Mouse (Mus musculus) thymus, adult 2 months (tissue): ENCODE data around the gene Prkra.

Source experiments
- CTCF ChIP-seq: fragments of 200-500 bp; IDR thresholded peaks from 2 replicates; pipeline ENCODE4 v1.5.1; 2012; ENCODE audit warnings: mild to moderate bottlenecking, control low read depth, low read length, moderate library complexity, borderline replicate concordance; ENCODE audit not compliant: control insufficient read depth, poor library complexity, insufficient read depth; ENCODE audit errors: extremely low read depth
- POLR2A ChIP-seq: fragments of 200-500 bp; IDR thresholded peaks from 2 replicates; pipeline ENCODE4 v1.6.1; 2012; ENCODE audit warnings: mild to moderate bottlenecking, low read length, control low read depth, moderate library complexity; ENCODE audit not compliant: control insufficient read depth, poor library complexity, insufficient read depth; ENCODE audit errors: extremely low read depth

DNA sequence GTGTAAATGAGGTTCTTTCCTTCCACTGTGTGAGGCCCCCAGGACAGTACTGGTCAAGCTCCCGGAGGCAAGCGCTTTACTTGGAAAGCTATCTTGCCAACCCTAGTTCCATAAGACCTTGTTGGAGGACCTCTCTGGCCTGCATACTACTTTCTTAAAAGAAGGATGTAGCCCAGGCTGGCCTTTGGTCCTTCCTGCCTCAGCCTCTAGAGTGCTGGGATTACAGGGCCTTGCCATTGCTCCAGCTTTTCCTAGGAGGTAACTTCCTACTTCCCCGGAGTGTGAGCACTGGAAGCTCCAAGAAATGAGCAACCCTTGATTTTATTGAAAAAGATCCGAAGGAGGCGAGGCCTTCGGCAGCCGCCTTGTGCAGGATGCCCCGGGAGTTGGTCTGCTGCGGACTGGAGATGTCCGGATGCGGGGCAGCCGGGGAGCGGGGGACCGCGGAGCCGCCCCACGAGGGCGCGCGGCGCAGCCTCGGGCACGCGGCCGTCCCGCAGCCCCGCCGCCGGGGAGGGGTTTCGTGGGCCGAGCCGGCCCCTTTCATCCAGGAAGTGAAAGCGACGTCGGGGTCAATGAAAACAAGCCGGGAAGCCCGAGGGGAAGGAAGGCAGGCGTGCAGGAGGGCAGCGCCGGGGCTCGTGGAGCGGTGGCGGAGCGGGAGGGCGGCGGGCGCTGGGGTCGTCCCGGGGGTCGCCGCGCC is 27.1 kb upstream of the Prkra start, which contains the start of gene Plekha3:
- TF ChIP-seq CTCF (0 out of 2 replicates have a peak, but pooled peaks have one; percentile 13), POLR2A (no peak)
